Mouse (Mus musculus) liver, embryonic 14.5 days (tissue): ENCODE measurements around the gene Depdc7. TPM values are rescaled to one million over a fixed set of nuclear protein-coding genes. Genes with fewer than 3 reads are reported as not detected.

Experiments
- ATAC-seq: fragments of 200-750 bp; cut with Nextera tagmentation; 2 replicates; pipeline ENCODE4 v1.8.0; 2017; ENCODE audit warnings: moderate number of reproducible peaks, mild to moderate bottlenecking, moderate library complexity; ENCODE audit not compliant: insufficient read depth
- DNase-seq, 3 experiments: peaks; one replicate each; pipeline ENCODE4 v3.0.0-alpha.2; 2012 to 2013; ENCODE audit warnings: low read depth in 3 of 3, low spot score in 3 of 3
- H3K27ac ChIP-seq: fragments of 300-500 bp; sonication (generic); 2 replicates; pipeline ENCODE4 v1.5.1; 2014; ENCODE audit warnings: moderate library complexity, mild to moderate bottlenecking, control low read depth, inconsistent platforms
- H3K27me3 ChIP-seq: fragments of 300-500 bp; sonication (generic); 2 replicates; pipeline ENCODE4 v1.6.1; 2014; ENCODE audit warnings: mild to moderate bottlenecking, low read length, moderate library complexity; ENCODE audit not compliant: control insufficient read depth, insufficient read depth
- H3K36me3 ChIP-seq: fragments of 300-500 bp; sonication (generic); replicated peaks from 2 replicates; pipeline ENCODE4 v1.6.1; 2014; ENCODE audit warnings: low read depth; ENCODE audit not compliant: control insufficient read depth, insufficient read depth
- H3K4me1 ChIP-seq, 2 experiments: fragments of 200-500 bp in 1 of 2; fragments of 300-500 bp in 1 of 2; sonication (generic) in 1 of 2; replicated peaks; 2 replicates each; pipeline ENCODE4 v1.6.1; 2012 to 2014; ENCODE audit warnings: antibody characterized with exemption in 1 of 2, inconsistent platforms in 1 of 2, low read length in 1 of 2; ENCODE audit not compliant: control insufficient read depth in 2 of 2, insufficient read depth in 2 of 2
- H3K4me2 ChIP-seq: fragments of 300-500 bp; sonication (generic); 2 replicates; pipeline ENCODE4 v1.6.1; 2014; ENCODE audit warnings: low read depth, mild to moderate bottlenecking, control low read depth, moderate library complexity
- H3K4me3 ChIP-seq, 2 experiments: fragments of 200-500 bp in 1 of 2; fragments of 300-500 bp in 1 of 2; sonication (generic) in 1 of 2; 2 replicates each; pipeline ENCODE4 v1.5.1; 2012 to 2014; ENCODE audit warnings: low read depth in 2 of 2, low read length in 2 of 2, mild to moderate bottlenecking in 2 of 2, control low read depth in 1 of 2, inconsistent platforms in 1 of 2, moderate library complexity in 1 of 2; ENCODE audit not compliant: insufficient read depth in 1 of 2
- H3K9ac ChIP-seq: fragments of 300-500 bp; sonication (generic); replicated peaks from 2 replicates; pipeline ENCODE4 v1.6.1; 2014; ENCODE audit warnings: mild to moderate bottlenecking, control low read depth, moderate library complexity
- H3K9me3 ChIP-seq: fragments of 300-500 bp; sonication (generic); 2 replicates; pipeline ENCODE4 v1.6.1; 2016; ENCODE audit warnings: low read length, mixed read lengths; ENCODE audit not compliant: control insufficient read depth
- CTCF ChIP-seq: IDR thresholded peaks from 2 replicates; pipeline ENCODE4 v1.5.1; 2016; ENCODE audit warnings: antibody characterized with exemption, low read depth, control low read depth
- EP300 ChIP-seq: IDR thresholded peaks from 2 replicates; pipeline ENCODE4 v1.6.1; 2016; ENCODE audit warnings: antibody characterized with exemption, low read depth
- WGBS: fragments of 180-500 bp; shearing (Covaris S2); extraction: QIAGEN DNeasy Blood & Tissue Kit; methylation state at CpG from one replicate; pipeline ENCODE4 v1.1.7; 2014; ENCODE audit not compliant: insufficient replicate concordance; 5-methylcytosine and 5-hydroxymethylcytosine counted together
- polyA plus RNA-seq, 2 experiments: library from polyadenylated mRNA; depleted of rRNA in 1 of 2; stranded (reverse) in 1 of 2; unstranded in 1 of 2; fragments of >200 nt; fragmentation: Nextera tagmentation in 1 of 2; extraction: Ambion mirVana in 1 of 2; gene quantifications; 2 replicates each; pipeline versions ENCODE4 v1.2.1 to v1.2.3; 2012 to 2014

The Depdc7 gene
- polyA plus RNA-seq, 2 experiments = 5.7 to 9.8 TPM

DNA sequence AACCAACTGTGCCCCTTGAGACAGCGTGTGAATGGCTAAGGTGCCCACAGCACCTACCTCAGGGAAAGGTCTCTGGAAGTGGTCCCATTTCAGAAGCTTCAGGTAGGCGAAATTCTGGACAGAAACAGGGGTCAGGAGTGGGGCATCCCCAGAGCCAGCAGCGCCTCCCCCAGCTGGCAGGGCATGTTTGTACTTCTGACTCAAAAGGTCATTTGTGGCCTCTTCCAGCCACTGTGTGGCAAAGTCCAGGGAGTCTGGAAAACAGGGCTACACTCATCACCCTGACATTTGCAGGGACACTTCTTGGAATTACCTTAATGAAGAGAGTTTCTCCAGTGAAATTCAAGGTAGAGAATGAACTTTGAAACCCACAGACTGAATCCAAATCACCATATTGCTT, 54.4 kb downstream of the Depdc7 start:
- WGBS = 46% methylated on average over 3 of the region's 3 CpGs
- ATAC-seq = no peak

DNA sequence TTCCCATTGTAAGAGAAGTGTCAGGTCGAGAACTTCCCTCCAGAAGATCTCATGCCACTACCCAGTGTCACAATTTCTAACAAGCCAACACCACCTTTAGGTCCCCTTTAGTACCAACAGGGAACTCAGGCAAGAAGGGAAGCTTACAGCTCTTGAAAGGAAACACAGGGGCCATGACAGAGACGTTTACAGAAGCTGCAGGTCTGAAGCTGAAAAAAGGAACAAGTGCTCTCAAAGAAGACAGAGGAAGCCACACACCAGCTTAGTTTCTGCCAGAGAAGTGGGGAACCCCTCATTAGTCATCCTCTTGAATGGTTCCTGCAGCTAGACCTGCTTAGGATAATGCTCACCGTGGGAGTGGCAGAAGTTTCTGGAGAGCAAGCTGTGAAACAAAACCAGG, 55.4 kb downstream of the Depdc7 start:
- Histone ChIP-seq H3K4me1 (peaks cover 0 to 13% of the 10 kb centered on the region in 2 experiments; a peak in 2 of 4 replicates), H3K9ac (no peak overlapping the region), H3K27me3 (no peaks in the 10 kb centered on the region), H3K4me2 (no peak overlapping the region), H3K36me3 (no peaks in the 10 kb centered on the region), H3K9me3 (no peaks in the 10 kb centered on the region), H3K4me3 (no peak overlapping the region), H3K27ac (no peak overlapping the region)
- 9% methylated on average over 3 of the region's 3 CpGs for WGBS
- no peak for TF ChIP-seq EP300
- TF ChIP-seq CTCF = no peak
- DNase-seq (peak in 1 of 3 experiments; percentile 32), ATAC-seq (no peak)

More for the DNA sequence above, 54.4 kb downstream of the Depdc7 start:
- Histone ChIP-seq H3K4me2 (0 out of 2 replicates have a peak overlapping the region, but pooled peaks have one; percentile 4), H3K4me3 (no peak overlapping the region), H3K9me3 (no peaks in the 10 kb centered on the region), H3K9ac (no peak overlapping the region), H3K4me1 (peaks cover 0 to 17% of the 10 kb centered on the region in 2 experiments; a peak in 2 of 4 replicates), H3K27ac (no peak overlapping the region), H3K27me3 (no peaks in the 10 kb centered on the region), H3K36me3 (no peaks in the 10 kb centered on the region)
- no peak for TF ChIP-seq EP300
- TF ChIP-seq CTCF = no peak
- DNase-seq = no peak

DNA sequence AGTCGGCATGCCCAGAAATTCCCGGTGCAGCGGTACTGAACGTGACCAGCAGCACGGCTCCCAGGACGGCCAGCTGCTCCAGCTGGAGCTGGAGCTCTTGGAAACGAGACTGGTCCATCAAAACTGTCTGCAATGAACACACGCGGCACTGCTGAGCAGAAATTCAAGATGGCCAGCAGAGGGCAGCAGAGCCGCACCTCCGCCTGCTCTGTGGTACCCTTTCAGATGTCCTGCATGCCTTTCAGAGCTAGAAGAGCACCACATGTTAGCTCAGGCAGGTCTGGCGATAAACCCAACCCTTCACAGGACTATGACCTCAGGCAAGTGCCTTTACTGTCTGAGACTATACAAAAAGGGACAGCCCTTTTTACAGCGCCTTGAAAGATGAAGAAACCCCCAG, 57.3 kb downstream of the Depdc7 start:
- no peak overlapping the region for H3K9ac ChIP-seq
- no peaks in the 10 kb centered on the region for H3K27me3 ChIP-seq
- peak; percentile 97 for TF ChIP-seq CTCF
- TF ChIP-seq EP300 = no peak
- peak; percentile 40 to 49 (median 49) for DNase-seq
- no peaks in the 10 kb centered on the region for H3K36me3 ChIP-seq
- 0 out of 2 replicates have a peak overlapping the region, but pooled peaks have one; percentile 11 for H3K4me2 ChIP-seq
- H3K4me1 ChIP-seq = peaks cover 0 to 13% of the 10 kb centered on the region in 2 experiments; a peak in 2 of 4 replicates
- no peak overlapping the region for H3K4me3 ChIP-seq
- H3K9me3 ChIP-seq = no peaks in the 10 kb centered on the region
- ATAC-seq = peak; percentile 55; the same call in 1 of the 2 replicates
- H3K27ac ChIP-seq = no peak overlapping the region
- 8% methylated on average over 13 of the region's 13 CpGs for WGBS

DNA sequence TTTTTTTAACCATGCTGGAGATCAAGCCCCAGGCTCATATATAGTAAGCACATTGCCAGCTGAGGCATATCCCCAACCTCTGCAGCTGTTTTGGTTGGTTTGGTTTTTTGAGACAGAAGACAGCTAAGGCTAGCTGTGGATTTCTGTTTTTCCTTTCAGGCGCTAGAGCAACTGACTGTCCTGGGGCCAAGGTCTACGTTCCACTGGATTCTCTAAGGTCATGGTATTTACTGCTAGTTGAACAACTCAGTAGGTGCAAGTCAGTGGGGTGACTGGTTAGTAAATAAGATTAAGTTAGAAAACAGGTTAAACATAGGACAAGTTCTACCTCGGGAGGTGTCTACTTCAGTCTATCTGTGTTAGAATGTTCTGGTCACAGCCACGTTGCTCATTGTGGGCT, 57.9 kb downstream of the Depdc7 start:
- TF ChIP-seq EP300 (no peak), CTCF (no peak)
- no peaks in the 10 kb centered on the region for H3K9me3 ChIP-seq
- no peak for DNase-seq
- WGBS = 53% methylated on average over 4 of the region's 4 CpGs
- H3K36me3 ChIP-seq = no peaks in the 10 kb centered on the region
- no peaks in the 10 kb centered on the region for H3K27me3 ChIP-seq
- no peak for ATAC-seq
- H3K9ac ChIP-seq = no peak overlapping the region
- no peak overlapping the region for H3K4me3 ChIP-seq
- H3K27ac ChIP-seq = no peak overlapping the region
- H3K4me2 ChIP-seq = no peak overlapping the region
- H3K4me1 ChIP-seq = peaks cover 0 to 13% of the 10 kb centered on the region in 2 experiments; a peak in 2 of 4 replicates

DNA sequence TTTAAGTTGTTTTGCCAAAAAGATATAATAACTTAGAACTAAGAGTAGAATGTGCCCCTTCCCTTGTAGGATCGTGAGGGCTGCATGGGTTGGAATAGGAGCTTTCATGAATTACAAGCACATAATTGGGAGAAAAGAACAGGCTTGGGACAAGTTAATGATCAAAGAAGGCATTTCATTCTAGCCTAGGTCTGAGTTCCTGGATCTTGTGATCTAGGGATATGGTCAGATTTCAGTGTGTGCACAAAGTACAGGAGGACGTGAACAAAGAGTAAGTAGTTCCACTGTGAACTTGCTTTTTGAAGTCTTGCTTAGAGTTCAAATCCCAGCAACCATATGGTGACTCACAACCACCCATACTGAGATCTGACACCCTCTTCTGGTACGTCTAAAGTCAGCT, 65.4 kb downstream of the Depdc7 start:
- H3K27ac ChIP-seq = no peak overlapping the region
- no peak overlapping the region for H3K9ac ChIP-seq
- no peaks in the 10 kb centered on the region for H3K27me3 ChIP-seq
- H3K4me1 ChIP-seq = no peaks in the 10 kb centered on the region; a peak in 1 of 4 replicates
- no peaks in the 10 kb centered on the region for H3K36me3 ChIP-seq
- TF ChIP-seq CTCF (no peak), EP300 (no peak)
- DNase-seq = no peak
- no peak for ATAC-seq
- WGBS = 54% methylated on average over 3 of the region's 3 CpGs
- H3K4me3 ChIP-seq = no peak overlapping the region
- no peak overlapping the region for H3K4me2 ChIP-seq
- H3K9me3 ChIP-seq = no peaks in the 10 kb centered on the region

Other genes starting within 250 kb of the Depdc7 start
- 6.0 and 7.0 TPM in 2 replicates for gene Hipk3, start 248.4 kb downstream of the Depdc7 start, polyA plus RNA-seq (2012; rRNA removed)
- 8.2 and 9.1 TPM in 2 replicates for gene Hipk3, start 248.4 kb downstream of the Depdc7 start, polyA plus RNA-seq (2014; fragmentation: Nextera tagmentation; extraction: Ambion mirVana)
- gene Cstf3, start 152.4 kb downstream of the Depdc7 start, polyA plus RNA-seq (2012; rRNA removed) = 9.1 and 14.5 TPM in 2 replicates
- 19.6 and 20.1 TPM in 2 replicates for gene Cstf3, start 152.4 kb downstream of the Depdc7 start, polyA plus RNA-seq (2014; fragmentation: Nextera tagmentation; extraction: Ambion mirVana)
- 1.0 and 2.5 TPM in 2 replicates for gene Tcp11l1, start 30.7 kb downstream of the Depdc7 start, polyA plus RNA-seq (2012; rRNA removed)
- 5.0 and 5.2 TPM in 2 replicates for gene Tcp11l1, start 30.7 kb downstream of the Depdc7 start, polyA plus RNA-seq (2014; fragmentation: Nextera tagmentation; extraction: Ambion mirVana)
- not detected in 2 replicates for gene Pin1rt1, start 26.5 kb downstream of the Depdc7 start, polyA plus RNA-seq (2012; rRNA removed)
- gene Pin1rt1, start 26.5 kb downstream of the Depdc7 start, polyA plus RNA-seq (2014; fragmentation: Nextera tagmentation; extraction: Ambion mirVana) = not detected in 2 replicates
- gene Qser1, start 73.9 kb upstream of the Depdc7 start, polyA plus RNA-seq (2012; rRNA removed) = 2.0 and 2.7 TPM in 2 replicates
- gene Qser1, start 73.9 kb upstream of the Depdc7 start, polyA plus RNA-seq (2014; fragmentation: Nextera tagmentation; extraction: Ambion mirVana) = 2.4 and 3.0 TPM in 2 replicates
- 0.08 and 0.09 TPM in 2 replicates for gene Prrg4, start 107.0 kb upstream of the Depdc7 start, polyA plus RNA-seq (2012; rRNA removed)
- gene Prrg4, start 107.0 kb upstream of the Depdc7 start, polyA plus RNA-seq (2014; fragmentation: Nextera tagmentation; extraction: Ambion mirVana) = 0.15 TPM in 1 of 2 replicates, not detected in the other
- 2.1 TPM in 1 of 2 replicates, not detected in the other for gene Ccdc73, start 124.9 kb upstream of the Depdc7 start, polyA plus RNA-seq (2012; rRNA removed)
- gene Ccdc73, start 124.9 kb upstream of the Depdc7 start, polyA plus RNA-seq (2014; fragmentation: Nextera tagmentation; extraction: Ambion mirVana) = 2.5 and 3.5 TPM in 2 replicates